ENCODE assay signal across 36 mouse cellular contexts in the genomic region with DNA sequence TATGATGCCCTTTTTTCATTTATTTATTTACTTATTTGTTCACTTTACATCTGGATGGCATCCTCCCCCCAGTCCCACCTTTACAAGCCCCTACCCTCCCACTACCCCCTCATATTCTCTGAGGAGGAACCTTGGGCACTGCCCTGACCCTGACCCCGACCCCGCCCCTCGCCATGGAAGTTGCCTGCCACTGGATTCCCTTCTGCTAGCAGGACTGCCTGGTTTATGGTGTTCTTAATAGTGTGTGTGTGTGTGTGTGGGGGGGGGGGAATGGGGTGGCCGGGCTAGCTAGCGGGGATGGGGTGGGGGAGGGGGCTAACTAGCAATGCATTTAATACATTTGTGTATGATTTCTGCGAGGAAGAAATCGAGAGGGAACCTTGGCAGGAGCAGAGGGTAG. TPM values are rescaled to one million over a fixed set of nuclear protein-coding genes. Genes with fewer than 3 reads are reported as not detected.
DNase-seq lines count a peak whose midpoint lies in the region; ATAC-seq and TF ChIP-seq lines count a peak whose summit lies in the region.
"Had no signal": no experiment of that assay in that cellular context is flagged by ENCODE, and none has a peak within 500 bp of the region (broad histone marks: within the 10 kb centered on the region; RNA-seq: fewer than 3 reads in every experiment).

No protein-coding gene starts in this region.

- H3K9me3 ChIP-seq in hindbrain, embryonic 11.5 days (ENCODE audit: control insufficient read depth, low read length) = no peaks in the 10 kb centered on the region
- no peaks in the 10 kb centered on the region for H3K9me3 ChIP-seq in hindbrain, postnatal 0 days (ENCODE audit: low read length)
- H3K9me3 ChIP-seq in neural tube, embryonic 15.5 days (replicated peaks) = no peaks in the 10 kb centered on the region
- H3K9me3 ChIP-seq: embryonic facial prominence, embryonic 13.5 days; kidney, embryonic 15.5 days; limb, embryonic 13.5 days; lung, embryonic 15.5 days; midbrain, embryonic 12.5 days; neural tube, embryonic 13.5 days; stomach, embryonic 15.5 days had no signal

- no peak for DNase-seq in hindbrain, embryonic 11.5 days (ENCODE audit: low spot score)
- no peak for DNase-seq in hindbrain, postnatal 0 days (ENCODE audit: low spot score)
- DNase-seq in neural tube, embryonic 10.5 days (ENCODE audit: extremely low spot score, low spot score) = peak; percentile 15
- peak; percentile 19 for DNase-seq in embryo, embryonic 9.5 days (ENCODE audit: extremely low spot score)
- DNase-seq: adrenal gland, adult 8-10 months; B cell, adult 2 months; cerebellum, adult 2 months; cerebellum, postnatal 36 days; gastrocnemius, adult 2 months; kidney, adult 11 months; kidney, postnatal 36 days; layer of hippocampus, postnatal 36 days; right cerebral cortex, adult 18-20 months had no signal

- 46% methylated on average over 7 of the region's 7 CpGs for WGBS in hindbrain, embryonic 11.5 days
- 60% methylated on average over 7 of the region's 7 CpGs for WGBS in hindbrain, postnatal 0 days
- WGBS in neural tube, embryonic 15.5 days = 40% methylated on average over 7 of the region's 7 CpGs

- no peaks in the 10 kb centered on the region for H3K27me3 ChIP-seq in hindbrain, embryonic 11.5 days (ENCODE audit: control insufficient read depth, insufficient read depth, low read length)
- no peaks in the 10 kb centered on the region for H3K27me3 ChIP-seq in hindbrain, postnatal 0 days (ENCODE audit: insufficient read depth, low read length)
- no peaks in the 10 kb centered on the region for H3K27me3 ChIP-seq in neural tube, embryonic 15.5 days (replicated peaks)
- H3K27me3 ChIP-seq: CH12.LX; embryonic facial prominence, embryonic 13.5 days; kidney, embryonic 15.5 days; lung, embryonic 15.5 days; midbrain, embryonic 12.5 days; neural tube, embryonic 13.5 days; stomach, embryonic 15.5 days had no signal

- no peaks in the 10 kb centered on the region for H3K36me3 ChIP-seq in hindbrain, embryonic 11.5 days (ENCODE audit: control insufficient read depth, insufficient read depth, low read length)
- no peaks in the 10 kb centered on the region for H3K36me3 ChIP-seq in hindbrain, postnatal 0 days (ENCODE audit: insufficient read depth, low read length)
- no peaks in the 10 kb centered on the region for H3K36me3 ChIP-seq in neural tube, embryonic 15.5 days
- H3K36me3 ChIP-seq: embryonic facial prominence, embryonic 13.5 days; kidney, embryonic 15.5 days; limb, embryonic 13.5 days; lung, embryonic 15.5 days; midbrain, embryonic 12.5 days; neural tube, embryonic 13.5 days; stomach, embryonic 15.5 days had no signal

- no peak overlapping the region for H3K4me2 ChIP-seq in hindbrain, embryonic 11.5 days (replicated peaks; ENCODE audit: low read depth, low read length)
- no peak overlapping the region for H3K4me2 ChIP-seq in hindbrain, postnatal 0 days (ENCODE audit: low read depth, low read length)
- no peak overlapping the region for H3K4me2 ChIP-seq in neural tube, embryonic 15.5 days
- H3K4me2 ChIP-seq: embryonic facial prominence, embryonic 13.5 days; heart, embryonic 11.5 days; kidney, embryonic 15.5 days; limb, embryonic 13.5 days; lung, embryonic 15.5 days; midbrain, embryonic 12.5 days; neural tube, embryonic 13.5 days; stomach, embryonic 15.5 days had no signal

- H3K4me3 ChIP-seq in hindbrain, embryonic 11.5 days (ENCODE audit: low read depth, low read length) = no peak overlapping the region
- H3K4me3 ChIP-seq in hindbrain, postnatal 0 days (ENCODE audit: low read length) = no peak overlapping the region
- no peak overlapping the region for H3K4me3 ChIP-seq in neural tube, embryonic 15.5 days (replicated peaks)
- H3K4me3 ChIP-seq: embryonic facial prominence, embryonic 13.5 days; erythroblast, embryonic 14.5 days; gastrocnemius, adult 2 months; kidney, embryonic 15.5 days; limb, embryonic 13.5 days; lung, embryonic 15.5 days; midbrain, embryonic 12.5 days; neural tube, embryonic 13.5 days; stomach, embryonic 15.5 days had no signal

- H3K9ac ChIP-seq in hindbrain, embryonic 11.5 days (ENCODE audit: low read depth, low read length) = no peak overlapping the region
- no peak overlapping the region for H3K9ac ChIP-seq in hindbrain, postnatal 0 days (replicated peaks; ENCODE audit: low read length)
- no peak overlapping the region for H3K9ac ChIP-seq in neural tube, embryonic 15.5 days (replicated peaks)
- H3K9ac ChIP-seq: embryonic facial prominence, embryonic 13.5 days; kidney, embryonic 15.5 days; limb, embryonic 13.5 days; liver, embryonic 14.5 days; lung, embryonic 15.5 days; midbrain, embryonic 12.5 days; neural tube, embryonic 13.5 days; stomach, embryonic 15.5 days had no signal

- no peak overlapping the region for H3K27ac ChIP-seq in hindbrain, embryonic 11.5 days (ENCODE audit: low read depth, low read length)
- no peak overlapping the region for H3K27ac ChIP-seq in hindbrain, postnatal 0 days
- no peak overlapping the region for H3K27ac ChIP-seq in neural tube, embryonic 15.5 days (replicated peaks)
- H3K27ac ChIP-seq: embryonic facial prominence, embryonic 13.5 days; gastrocnemius, adult 2 months; kidney, embryonic 15.5 days; limb, embryonic 13.5 days; liver, embryonic 14.5 days; lung, embryonic 15.5 days; midbrain, embryonic 12.5 days; neural tube, embryonic 13.5 days; stomach, embryonic 15.5 days had no signal

- no peaks in the 10 kb centered on the region for H3K4me1 ChIP-seq in hindbrain, embryonic 11.5 days (replicated peaks; ENCODE audit: control insufficient read depth, insufficient read depth, low read length)
- no peaks in the 10 kb centered on the region for H3K4me1 ChIP-seq in hindbrain, postnatal 0 days (ENCODE audit: insufficient read depth, low read length)
- H3K4me1 ChIP-seq in neural tube, embryonic 15.5 days = peaks cover 3% of the 10 kb centered on the region; the same call in 1 of the 2 replicates
- H3K4me1 ChIP-seq: embryonic facial prominence, embryonic 13.5 days; lung, embryonic 15.5 days; stomach, embryonic 15.5 days had no signal

- no peak for TF ChIP-seq CTCF in hindbrain, postnatal 0 days (IDR thresholded peaks at IDR 0.05; ENCODE audit: low read depth)

- ATAC-seq in hindbrain, embryonic 11.5 days (ENCODE audit: low FRiP score) = 0 out of 2 replicates have a peak, but pooled peaks have one; percentile 26
- ATAC-seq in hindbrain, postnatal 0 days = no peak
- ATAC-seq in neural tube, embryonic 15.5 days (ENCODE audit: low FRiP score) = no peak
- no peak for ATAC-seq in cerebellum, adult (ENCODE audit: insufficient number of reproducible peaks, low FRiP score, low TSS enrichment)
- no peak for ATAC-seq in megakaryocyte-erythroid progenitor cell, adult 5-6 weeks (replicated peaks; ENCODE audit: low FRiP score, low TSS enrichment, poor library complexity, severe bottlenecking)
- ATAC-seq: activated CD4-positive, CD25-positive, alpha-beta regulatory T cell, adult 4 months; forebrain, embryonic 14.5 days had no signal

RNA-seq across cellular contexts. Expression of gene Gfral, which starts 21.4 kb away (rescaled TPM):
- polyA plus RNA-seq in hindbrain, embryonic 11.5 days (2014; fragmentation: Nextera tagmentation; extraction: Ambion mirVana) = not detected in 2 replicates
- total RNA-seq in hindbrain, postnatal 0 days (2014; rRNA removed) = 0.10 TPM in 1 of 2 replicates, not detected in the other
- polyA plus RNA-seq in hindbrain, postnatal 0 days (2015; fragmentation: Nextera tagmentation; extraction: Ambion mirVana) = not detected in 2 replicates
- not detected in 2 replicates for polyA plus RNA-seq in neural tube, embryonic 15.5 days (2015; fragmentation: Nextera tagmentation; extraction: Ambion mirVana)
- not detected in 2 replicates for total RNA-seq in megakaryocyte-erythroid progenitor cell, adult 5-6 weeks (2014; fragmentation: Nextera tagmentation)
- not detected in 2 replicates for total RNA-seq in megakaryocyte-erythroid progenitor cell, adult 5-6 weeks (2017)
- total RNA-seq: adrenal gland, adult 8-10 months; CH12.LX; gastrocnemius, adult 2 months; hematopoietic stem cell, adult 5-6 weeks; layer of hippocampus, postnatal 36 days; left cerebral cortex, postnatal 10 days had no signal
- polyA plus RNA-seq: activated CD4-positive, CD25-positive, alpha-beta regulatory T cell, adult 4 months; cerebellum, adult 2 months; erythroblast, embryonic 14.5 days; forebrain, embryonic 14.5 days; frontal cortex, adult 2 months; gonadal fat pad, adult 2 months; heart, embryonic 11.5 days; heart, postnatal 0 days; kidney, embryonic 15.5 days; limb, embryonic 13.5 days; liver, embryonic 14.5 days; lung, embryonic 15.5 days; midbrain, embryonic 12.5 days; neural tube, embryonic 13.5 days; stomach, embryonic 15.5 days; thymus, postnatal 0 days; urinary bladder, adult 2 months had no signal

Comparison
In these comparisons a context has a peak if more than half of its experiments do, and no peak if none do; other contexts are left out.
1. DNase-seq: peak in neural tube, embryonic 10.5 days (single experiment) and embryo, embryonic 9.5 days (single experiment); none in hindbrain, embryonic 11.5 days (single experiment) and hindbrain, postnatal 0 days (single experiment).